Mouse (Mus musculus): Measurements from ENCODE around the gene Tns1.

GRCm38 (mm10) chr1:73912466-73912865 is 211.8 kb downstream of the Tns1 start:
- TF ChIP-seq CTCF (conservative IDR thresholded peaks at IDR 0.05; ENCODE audit: low read length) (no peak), NANOG (IDR thresholded peaks at IDR 0.05; ENCODE audit: borderline replicate concordance, low read length) (no peak), POU5F1 (IDR thresholded peaks at IDR 0.05; ENCODE audit: borderline replicate concordance, low read length) (no peak)

Measured in E14TG2a.4 (cell line).